Mouse (Mus musculus) forebrain, embryonic 11.5 days (tissue): ENCODE results near the gene Brap. TPM values are rescaled to one million over a fixed set of nuclear protein-coding genes. Genes with fewer than 3 reads are reported as not detected.
"Not testable (repeated sequence)": the region's sequence is repeated elsewhere in the genome, so short reads cannot be mapped to it uniquely, and the experiment has no call there.

ENCODE experiments used
- ATAC-seq: fragments of 200-750 bp; cut with Nextera tagmentation; replicated peaks from 2 replicates; pipeline ENCODE4 v1.8.0; 2017; ENCODE audit warnings: moderate TSS enrichment; ENCODE audit not compliant: low FRiP score
- DNase-seq: peaks from one replicate; pipeline ENCODE4 v3.0.0-alpha.2; 2017; ENCODE audit warnings: low spot score
- H3K27ac ChIP-seq: fragments of 300-500 bp; sonication (generic); 2 replicates; pipeline ENCODE4 v1.5.1; 2014; ENCODE audit warnings: low read depth, low read length
- H3K27me3 ChIP-seq: fragments of 300-500 bp; sonication (generic); 2 replicates; pipeline ENCODE4 v1.6.1; 2014; ENCODE audit warnings: mild to moderate bottlenecking, low read length, mixed read lengths; ENCODE audit not compliant: control insufficient read depth, insufficient read depth
- H3K36me3 ChIP-seq: fragments of 300-500 bp; sonication (generic); 2 replicates; pipeline ENCODE4 v1.6.1; 2014; ENCODE audit warnings: mild to moderate bottlenecking, low read length, moderate library complexity, mixed read lengths; ENCODE audit not compliant: control insufficient read depth, insufficient read depth
- H3K4me1 ChIP-seq: fragments of 300-500 bp; sonication (generic); replicated peaks from 2 replicates; pipeline ENCODE4 v1.6.1; 2014; ENCODE audit warnings: low read length, mixed read lengths; ENCODE audit not compliant: control insufficient read depth, insufficient read depth
- H3K4me2 ChIP-seq: fragments of 300-500 bp; sonication (generic); 2 replicates; pipeline ENCODE4 v1.6.1; 2014; ENCODE audit warnings: low read depth, mild to moderate bottlenecking, low read length, moderate library complexity, mixed read lengths; ENCODE audit not compliant: severe bottlenecking
- H3K4me3 ChIP-seq: fragments of 300-500 bp; sonication (generic); 2 replicates; pipeline ENCODE4 v1.5.1; 2014; ENCODE audit warnings: low read depth, low read length
- H3K9ac ChIP-seq: fragments of 300-500 bp; sonication (generic); 2 replicates; pipeline ENCODE4 v1.6.1; 2014; ENCODE audit warnings: low read length
- H3K9me3 ChIP-seq: fragments of 300-500 bp; sonication (generic); 2 replicates; pipeline ENCODE4 v1.6.1; 2016; ENCODE audit warnings: low read length, mixed read lengths; ENCODE audit not compliant: control insufficient read depth
- WGBS: fragments of 180-500 bp; shearing (Covaris S2); extraction: QIAGEN DNeasy Blood & Tissue Kit; methylation state at CpG from one replicate; pipeline ENCODE4 v1.1.7; 2014; 5-methylcytosine and 5-hydroxymethylcytosine counted together
- polyA plus RNA-seq: library from polyadenylated mRNA; unstranded; fragments of >200 nt; fragmentation: Nextera tagmentation; extraction: Ambion mirVana; gene quantifications from 2 replicates; pipeline ENCODE4 v1.2.1, GENCODE M21; 2014

Brap gene
- polyA plus RNA-seq, 1 experiment from 2014 or later, result 45.5 TPM

DNA sequence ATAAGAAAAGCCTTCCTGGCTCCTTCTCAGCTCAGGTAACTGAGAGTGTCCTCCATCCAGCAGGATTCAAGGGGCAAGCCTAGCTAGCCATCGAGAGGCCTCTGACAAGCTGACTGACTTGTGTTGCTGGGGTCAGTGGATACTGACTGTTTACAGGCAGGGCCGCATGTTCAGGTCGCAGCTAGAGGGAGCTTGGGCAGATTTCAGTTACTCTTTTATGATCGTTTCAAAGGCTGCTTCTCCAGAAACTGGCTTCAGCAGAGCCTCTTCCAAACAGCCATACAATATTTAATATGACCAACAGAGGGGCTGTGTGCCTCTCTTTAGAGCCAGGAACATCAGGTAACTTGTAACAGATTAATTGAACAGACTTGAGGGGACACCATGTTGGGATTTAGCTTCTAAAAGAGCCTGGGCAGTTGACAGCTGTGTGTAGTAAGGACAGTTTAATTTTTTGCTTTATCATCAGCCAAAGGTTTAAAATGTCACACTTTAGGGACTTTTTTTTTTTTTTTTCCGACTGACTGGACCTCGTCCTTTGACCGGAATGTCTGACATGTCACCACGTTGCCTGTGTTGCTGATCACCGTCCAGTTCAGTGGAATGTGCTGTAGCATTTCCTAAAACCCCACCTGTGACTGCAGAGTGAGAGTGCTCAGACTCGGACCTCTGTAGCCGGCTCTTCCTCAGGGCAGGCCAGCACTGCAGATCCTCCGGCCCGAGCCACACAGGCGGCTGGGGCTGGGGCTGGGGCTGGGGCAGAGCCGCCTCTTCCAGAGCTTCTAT lies 25.9 kb downstream of the Brap start:
- no peaks in the 10 kb centered on the region for H3K9me3 ChIP-seq
- no peak overlapping the region for H3K9ac ChIP-seq
- H3K4me2 ChIP-seq, result no peak overlapping the region
- whole genome bisulfite sequencing, result 81% methylated on average over 15 of the region's 15 CpGs
- H3K4me1 ChIP-seq, result no peaks in the 10 kb centered on the region
- no peaks in the 10 kb centered on the region for H3K27me3 ChIP-seq
- ATAC-seq (no peak), DNase-seq (no peak)
- H3K4me3 ChIP-seq, result no peak overlapping the region
- H3K27ac ChIP-seq, result no peak overlapping the region
- H3K36me3 ChIP-seq, result peaks cover 3% of the 10 kb centered on the region; the same call in 1 of the 2 replicates

DNA sequence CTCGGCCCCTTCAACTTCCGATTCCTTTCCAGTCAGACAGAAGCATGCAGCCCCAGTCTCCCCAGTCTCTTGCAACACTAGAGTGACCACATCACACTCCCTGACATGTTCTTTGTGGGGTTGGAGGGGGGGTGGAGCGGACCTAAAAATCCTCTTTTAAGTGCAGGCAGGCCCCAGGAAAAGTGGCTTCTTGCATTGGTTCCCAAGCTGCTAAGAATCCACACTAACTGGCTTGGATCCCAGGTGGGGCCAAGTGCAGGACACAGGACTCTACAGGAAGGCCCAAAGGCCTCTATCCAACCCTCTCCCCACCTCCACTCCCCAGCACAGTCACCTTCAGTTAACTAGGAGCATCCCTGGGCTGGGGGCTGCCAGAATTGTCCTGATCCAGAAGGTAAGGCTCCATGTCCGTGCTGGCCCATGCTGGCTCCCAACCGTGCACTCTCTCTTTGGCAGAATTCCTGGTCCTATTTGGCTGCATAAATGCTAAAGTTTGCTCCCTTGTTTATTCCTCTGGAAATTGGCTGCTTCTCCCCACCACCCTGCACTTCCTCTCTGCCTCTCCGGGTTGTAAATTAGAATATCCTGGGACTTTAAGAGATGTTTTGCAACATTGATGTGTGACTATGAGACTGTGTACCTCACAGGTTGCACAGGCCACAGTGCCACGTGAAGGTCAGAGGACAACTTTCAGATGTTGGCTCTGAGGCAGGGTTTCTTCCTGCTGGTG lies 30.3 kb downstream of the Brap start:
- Histone ChIP-seq H3K9me3 (no peaks in the 10 kb centered on the region), H3K9ac (no peak overlapping the region), H3K4me1 (no peaks in the 10 kb centered on the region), H3K27ac (no peak overlapping the region), H3K4me2 (no peak overlapping the region), H3K4me3 (no peak overlapping the region), H3K27me3 (no peaks in the 10 kb centered on the region), H3K36me3 (no peaks in the 10 kb centered on the region)
- ATAC-seq, result no peak
- 82% methylated on average over 7 of the region's 7 CpGs for WGBS
- DNase-seq, result no peak

DNA sequence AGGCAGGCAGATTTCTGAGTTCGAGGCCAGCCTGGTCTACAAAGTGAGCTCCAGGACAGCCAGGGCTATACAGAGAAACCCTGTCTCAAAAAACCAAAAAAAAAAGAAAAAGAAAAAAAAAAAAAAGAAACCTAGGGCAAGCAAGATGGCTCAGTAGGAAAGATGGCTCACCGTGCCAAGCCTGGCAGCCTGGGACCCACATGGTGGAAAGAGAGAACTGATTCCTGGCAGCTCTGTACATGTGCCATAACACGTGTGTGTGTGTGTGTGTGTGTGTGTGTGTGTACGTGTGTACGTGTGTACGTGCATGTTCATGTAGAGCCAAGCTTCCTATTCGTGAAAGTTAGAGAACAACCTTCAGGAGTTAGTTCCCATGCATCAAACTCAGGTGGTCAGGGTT lies 31.1 kb downstream of the Brap start:
- H3K4me3 ChIP-seq, H3K9ac ChIP-seq, H3K4me2 ChIP-seq, H3K36me3 ChIP-seq, H3K27ac ChIP-seq, DNase-seq, ATAC-seq, H3K9me3 ChIP-seq, H3K4me1 ChIP-seq, H3K27me3 ChIP-seq: not testable (repeated sequence)
- 93% methylated on average over 7 of the region's 7 CpGs for WGBS

DNA sequence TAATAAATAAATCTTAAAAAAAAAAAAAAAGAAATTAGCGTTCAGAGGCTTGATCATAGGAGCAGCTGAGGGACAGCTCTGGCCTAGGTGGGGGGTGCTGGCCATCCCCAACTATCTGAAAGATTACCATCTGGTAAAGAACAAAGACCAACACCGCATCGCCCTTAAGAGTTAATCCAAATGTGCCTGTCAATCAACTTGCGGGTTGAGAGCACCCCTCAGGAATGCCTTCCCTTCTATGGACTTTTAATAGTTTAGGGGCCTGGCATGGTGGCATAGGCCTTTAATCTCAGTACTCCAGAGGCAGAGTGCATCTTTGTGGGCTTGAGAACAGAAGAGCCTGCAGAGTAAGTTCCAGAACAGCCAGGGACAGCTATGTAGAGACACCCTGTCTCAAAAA lies 32.5 kb downstream of the Brap start:
- H3K4me1 ChIP-seq, result no peaks in the 10 kb centered on the region
- DNase-seq (no peak), ATAC-seq (no peak)
- no peak overlapping the region for H3K9ac ChIP-seq
- H3K4me2 ChIP-seq, result no peak overlapping the region
- no peak overlapping the region for H3K27ac ChIP-seq
- no peaks in the 10 kb centered on the region for H3K36me3 ChIP-seq
- WGBS, result 81% methylated on average over 4 of the region's 4 CpGs
- no peaks in the 10 kb centered on the region for H3K27me3 ChIP-seq
- H3K9me3 ChIP-seq, result no peaks in the 10 kb centered on the region
- H3K4me3 ChIP-seq, result no peak overlapping the region

DNA sequence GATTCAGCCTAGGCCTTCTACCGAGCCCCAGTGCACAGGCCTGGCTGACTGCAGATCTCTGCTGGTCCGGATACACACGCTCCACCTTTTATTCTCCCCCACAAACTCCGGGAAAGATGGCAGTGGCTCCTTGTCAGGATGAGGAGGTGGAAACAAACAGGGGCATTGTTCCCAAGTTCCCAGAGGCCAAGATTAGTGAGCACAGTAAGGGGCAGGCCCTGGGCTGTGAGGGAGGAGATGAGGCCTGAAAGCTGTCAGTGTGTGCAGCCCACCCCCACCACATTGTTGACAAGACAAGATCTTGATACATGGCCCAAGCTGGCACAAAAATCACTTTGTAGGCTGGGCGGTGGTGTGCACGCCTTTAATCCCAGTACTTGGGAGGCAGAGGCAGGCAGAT lies 36.4 kb downstream of the Brap start:
- DNase-seq (no peak), ATAC-seq (no peak)
- Histone ChIP-seq H3K9ac (no peak overlapping the region), H3K4me3 (no peak overlapping the region), H3K27me3 (no peaks in the 10 kb centered on the region), H3K36me3 (no peaks in the 10 kb centered on the region), H3K4me2 (no peak overlapping the region), H3K27ac (no peak overlapping the region), H3K9me3 (no peaks in the 10 kb centered on the region), H3K4me1 (no peaks in the 10 kb centered on the region)
- WGBS, result 50% methylated on average over 6 of the region's 6 CpGs

DNA sequence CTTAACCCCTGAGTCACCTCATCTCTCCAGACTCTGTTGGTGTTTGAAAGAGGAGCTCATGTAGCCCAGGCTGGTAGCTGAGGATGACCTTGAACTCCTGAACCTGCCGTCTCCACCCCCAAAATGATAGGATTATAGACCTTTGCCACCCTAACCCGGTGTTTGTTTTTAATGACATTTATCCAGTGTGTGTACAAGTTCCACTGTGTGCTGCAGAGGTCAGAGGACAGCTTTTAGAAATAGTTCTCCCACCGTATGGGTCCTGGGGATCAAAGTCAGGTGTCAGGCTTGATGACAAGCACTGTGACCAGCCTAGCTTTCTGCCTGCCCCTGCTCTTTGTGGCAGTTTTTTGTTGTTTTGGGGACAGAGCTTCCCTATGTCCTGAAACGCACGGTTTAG lies 39.5 kb downstream of the Brap start:
- DNase-seq (no peak), ATAC-seq (no peak)
- Histone ChIP-seq H3K4me3 (no peak overlapping the region), H3K27ac (no peak overlapping the region), H3K4me2 (no peak overlapping the region), H3K9ac (no peak overlapping the region), H3K36me3 (no peaks in the 10 kb centered on the region), H3K4me1 (0 out of 2 replicates have a peak, but pooled peaks cover under 1% of the 10 kb centered on the region), H3K9me3 (no peaks in the 10 kb centered on the region), H3K27me3 (no peaks in the 10 kb centered on the region)
- 54% methylated on average over 5 of the region's 5 CpGs for WGBS

- H3K4me1 ChIP-seq, result 0 out of 2 replicates have a peak, but pooled peaks cover 2% of the 10 kb centered on the region
- H3K4me2 ChIP-seq, result no peak overlapping the region
- no peaks in the 10 kb centered on the region for H3K36me3 ChIP-seq
- no peak overlapping the region for H3K9ac ChIP-seq
- ATAC-seq, result no peak
- no peaks in the 10 kb centered on the region for H3K9me3 ChIP-seq
- no peak overlapping the region for H3K27ac ChIP-seq
- H3K4me3 ChIP-seq, result no peak overlapping the region
- DNase-seq, result no peak
- 31% methylated on average over 11 of the region's 11 CpGs for WGBS
- H3K27me3 ChIP-seq, result no peaks in the 10 kb centered on the region
Measured at GRCm38 (mm10) chr5:121700496-121700895, 40.1 kb downstream of the Brap start.

DNA sequence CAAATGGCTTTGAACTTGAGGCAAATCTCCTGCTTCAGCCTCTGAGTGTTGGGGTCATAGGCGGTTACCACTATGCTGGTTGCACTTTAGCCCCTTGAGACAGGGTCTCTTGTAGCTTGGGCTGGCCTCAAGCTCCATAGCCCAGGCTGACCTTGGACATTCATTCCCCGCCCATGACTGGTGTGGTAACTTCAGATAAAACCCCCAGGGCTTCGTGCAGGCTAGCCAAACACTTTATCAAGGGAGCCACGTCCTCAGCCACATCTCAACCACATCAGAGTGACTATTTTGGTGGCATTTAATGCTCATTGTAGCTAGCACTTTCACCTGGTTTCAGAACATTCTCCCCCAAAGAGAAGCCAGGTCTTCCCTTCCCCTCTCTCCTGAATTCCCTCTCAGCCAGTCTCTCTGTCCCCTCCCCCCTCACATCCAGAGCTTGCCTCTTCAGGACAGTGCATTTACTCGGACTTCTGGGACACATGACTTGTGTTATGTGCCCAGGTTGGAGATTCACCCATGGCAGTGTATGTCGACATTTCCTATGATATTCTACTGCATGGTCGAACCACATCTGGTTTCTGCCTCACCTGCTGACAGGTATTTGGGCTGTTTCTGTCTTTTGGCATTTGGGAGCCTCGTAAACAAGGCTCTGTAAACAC lies 40.9 kb downstream of the Brap start:
- Histone ChIP-seq H3K36me3 (no peaks in the 10 kb centered on the region), H3K9ac (no peak overlapping the region), H3K4me2 (no peak overlapping the region), H3K4me1 (0 out of 2 replicates have a peak, but pooled peaks cover 2% of the 10 kb centered on the region), H3K4me3 (no peak overlapping the region), H3K27ac (no peak overlapping the region), H3K27me3 (no peaks in the 10 kb centered on the region), H3K9me3 (no peaks in the 10 kb centered on the region)
- ATAC-seq (no peak), DNase-seq (no peak)
- 64% methylated on average over 8 of the region's 8 CpGs for WGBS
